Mouse (Mus musculus): ENCODE results near the gene Tmem223.
"Not testable (repeated sequence)": the region's sequence is repeated elsewhere in the genome, so short reads cannot be mapped to it uniquely, and the experiment has no call there.

DNA sequence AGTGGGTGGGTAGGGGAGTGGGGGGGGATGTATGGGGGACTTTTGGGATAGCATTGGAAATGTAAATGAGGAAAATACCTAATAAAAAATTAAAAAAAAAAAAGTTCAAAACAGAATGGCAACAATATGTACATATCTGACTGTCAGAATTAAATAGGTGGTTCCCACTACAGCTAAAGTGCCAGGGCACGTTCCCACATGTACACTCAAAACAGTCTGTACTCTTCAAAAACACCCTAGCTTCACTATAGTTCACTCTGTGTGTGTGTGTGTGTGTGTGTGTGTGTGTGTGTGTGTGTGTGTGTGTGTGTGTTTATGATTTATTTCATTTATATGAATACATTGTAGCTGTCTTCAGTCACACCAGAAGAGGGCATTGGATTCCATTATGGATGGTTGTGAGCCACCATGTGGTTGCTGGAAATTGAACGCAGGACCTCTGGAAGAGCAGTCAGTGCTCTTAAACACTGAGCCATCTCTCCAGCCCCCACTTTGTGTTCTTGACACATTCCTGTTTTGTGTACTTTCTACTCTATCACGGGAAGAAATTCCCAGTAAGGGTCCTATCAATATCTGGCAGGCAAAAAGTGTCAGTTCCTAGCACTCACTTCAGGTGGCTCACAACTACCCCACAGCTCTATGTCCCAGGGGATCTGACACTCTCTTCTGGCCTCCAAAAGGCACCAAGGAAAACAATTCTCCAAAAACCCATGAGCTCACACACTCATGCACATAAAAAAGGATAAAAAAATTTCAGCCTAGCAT lies 42.3 kb upstream of the Tmem223 start:
- not testable (repeated sequence) for TF ChIP-seq USF1 (IDR thresholded peaks at IDR 0.05; ENCODE audit: low read depth, low read length); CTCF (IDR thresholded peaks at IDR 0.05 in 2 of 3, conservative IDR thresholded peaks at IDR 0.05 in 1 of 3; ENCODE audit: control insufficient read depth in 1 of 3, insufficient read depth in 1 of 3, low read depth in 2 of 3, low read length in 3 of 3, poor library complexity in 1 of 3, severe bottlenecking in 1 of 3); GATA1 (IDR thresholded peaks at IDR 0.05; ENCODE audit: low read depth, low read length); ZC3H11A (IDR thresholded peaks at IDR 0.05; ENCODE audit: low read depth, low read length); MXI1 (IDR thresholded peaks at IDR 0.05; ENCODE audit: low read depth, low read length); KAT2A (conservative IDR thresholded peaks at IDR 0.05; ENCODE audit: low read depth, low read length); ZKSCAN1 (IDR thresholded peaks at IDR 0.05; ENCODE audit: low read depth, low read length)
- TF ChIP-seq POLR2AphosphoS5 (IDR thresholded peaks at IDR 0.05; ENCODE audit: borderline replicate concordance, low read depth, low read length) = peak; percentile 50; the same call in 1 of the 2 replicates

Data from MEL (cell line).